Mouse (Mus musculus) neural tube, embryonic 11.5 days (tissue): ENCODE measurements at regions not wholly inside any gene's neighbourhood (a gene's known extent, or its start where the extent isn't known, plus 50 kb on each side); places are given as distances from the start of the nearest gene placed in this dataset.

Experiments used
- ATAC-seq: fragments of 200-750 bp; cut with Nextera tagmentation; 2 replicates; pipeline ENCODE4 v1.8.0; 2017; ENCODE audit warnings: moderate number of reproducible peaks, mild to moderate bottlenecking, moderate TSS enrichment, moderate library complexity; ENCODE audit not compliant: insufficient read depth, low FRiP score, low TSS enrichment
- DNase-seq: peaks from one replicate; pipeline ENCODE4 v3.0.0-alpha.2; 2015; ENCODE audit warnings: low spot score
- H3K27ac ChIP-seq: fragments of 300-500 bp; sonication (generic); 2 replicates; pipeline ENCODE4 v1.5.1; 2014; ENCODE audit warnings: low read depth, mild to moderate bottlenecking, low read length
- H3K27me3 ChIP-seq: fragments of 300-500 bp; sonication (generic); 2 replicates; pipeline ENCODE4 v1.6.1; 2014; ENCODE audit warnings: mild to moderate bottlenecking, low read length, mixed read lengths; ENCODE audit not compliant: control insufficient read depth, insufficient read depth
- H3K36me3 ChIP-seq: fragments of 300-500 bp; sonication (generic); 2 replicates; pipeline ENCODE4 v1.6.1; 2014; ENCODE audit warnings: mild to moderate bottlenecking, low read length, moderate library complexity, mixed read lengths; ENCODE audit not compliant: control insufficient read depth, insufficient read depth
- H3K4me1 ChIP-seq: fragments of 300-500 bp; sonication (generic); 2 replicates; pipeline ENCODE4 v1.6.1; 2014; ENCODE audit warnings: low read length, mixed read lengths; ENCODE audit not compliant: control insufficient read depth, insufficient read depth
- H3K4me2 ChIP-seq: fragments of 300-500 bp; sonication (generic); 2 replicates; pipeline ENCODE4 v1.6.1; 2014; ENCODE audit warnings: low read depth, mild to moderate bottlenecking, moderate library complexity
- H3K4me3 ChIP-seq: fragments of 300-500 bp; sonication (generic); 2 replicates; pipeline ENCODE4 v1.5.1; 2014; ENCODE audit warnings: low read depth, low read length
- H3K9ac ChIP-seq: fragments of 300-500 bp; sonication (generic); 2 replicates; pipeline ENCODE4 v1.6.1; 2014; ENCODE audit warnings: mild to moderate bottlenecking, low read length
- H3K9me3 ChIP-seq: fragments of 300-500 bp; sonication (generic); 2 replicates; pipeline ENCODE4 v1.6.1; 2016; ENCODE audit warnings: low read length; ENCODE audit not compliant: control insufficient read depth
- WGBS: fragments of 180-500 bp; shearing (Covaris S2); extraction: QIAGEN DNeasy Blood & Tissue Kit; methylation state at CpG from one replicate; pipeline ENCODE4 v1.1.7; 2014; 5-methylcytosine and 5-hydroxymethylcytosine counted together

GRCm38 (mm10) chr9:43934691-43935064 is 108.5 kb upstream of the Thy1 start:
- no peak for DNase-seq
- Histone ChIP-seq H3K36me3 (no peaks in the 10 kb centered on the region), H3K4me1 (peaks cover 28% of the 10 kb centered on the region), H3K4me3 (no peak overlapping the region), H3K9me3 (no peaks in the 10 kb centered on the region), H3K4me2 (no peak overlapping the region), H3K27ac (peak overlapping the region; percentile 17; the same call in 1 of the 2 replicates), H3K27me3 (no peaks in the 10 kb centered on the region), H3K9ac (no peak overlapping the region)
- 8% methylated on average over 5 of the region's 5 CpGs for WGBS
- ATAC-seq = no peak

DNA sequence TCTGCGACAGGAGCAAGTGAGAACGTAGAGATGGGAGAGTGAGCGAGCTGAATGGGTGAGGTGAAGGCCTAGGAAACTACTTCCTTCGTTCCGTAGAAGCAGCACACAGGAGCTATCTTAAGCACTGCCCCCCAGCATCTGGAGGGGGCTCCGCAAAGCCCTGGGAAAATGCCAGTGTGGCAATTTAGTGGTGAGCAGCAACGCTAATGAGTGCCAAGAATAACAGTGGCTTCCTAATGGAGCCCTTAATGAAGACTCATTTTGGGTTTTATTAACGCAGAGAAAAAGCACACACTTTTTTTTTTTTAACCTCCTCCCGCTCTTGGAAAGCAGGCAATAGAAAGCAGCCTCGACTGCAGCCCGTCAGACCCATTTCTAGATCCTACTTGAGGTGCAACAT is 103.8 kb upstream of the Thy1 start:
- no peak overlapping the region for H3K9ac ChIP-seq
- H3K9me3 ChIP-seq = no peaks in the 10 kb centered on the region
- no peaks in the 10 kb centered on the region for H3K36me3 ChIP-seq
- peaks cover 14% of the 10 kb centered on the region for H3K4me1 ChIP-seq
- H3K27me3 ChIP-seq = no peaks in the 10 kb centered on the region
- H3K4me3 ChIP-seq = no peak overlapping the region
- 80% methylated on average over 11 of the region's 11 CpGs for WGBS
- ATAC-seq = no peak
- H3K4me2 ChIP-seq = no peak overlapping the region
- DNase-seq = no peak
- H3K27ac ChIP-seq = no peak overlapping the region

DNA sequence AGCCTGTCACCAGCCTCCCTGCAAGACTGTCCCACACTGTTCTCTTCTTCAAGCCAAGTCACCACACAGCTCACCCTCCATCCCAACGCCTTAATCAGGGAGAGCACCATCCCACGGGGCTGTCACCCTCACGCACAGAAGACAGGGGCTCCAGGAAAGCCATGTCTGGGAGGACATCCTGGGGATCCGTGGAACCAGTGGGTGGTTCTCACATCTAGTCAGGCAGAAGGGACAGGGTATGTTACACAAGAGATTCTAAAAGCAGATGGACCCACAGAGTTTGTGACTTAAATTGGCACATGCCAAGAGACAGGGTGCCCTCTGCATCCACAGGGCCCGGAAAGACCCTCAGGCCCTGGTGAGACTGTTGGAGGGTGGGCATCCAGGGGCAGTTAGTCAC is 101.0 kb upstream of the Thy1 start:
- Histone ChIP-seq H3K27me3 (no peaks in the 10 kb centered on the region), H3K4me2 (no peak overlapping the region), H3K9ac (no peak overlapping the region), H3K9me3 (no peaks in the 10 kb centered on the region), H3K4me1 (peaks cover 17% of the 10 kb centered on the region), H3K27ac (no peak overlapping the region), H3K4me3 (no peak overlapping the region), H3K36me3 (no peaks in the 10 kb centered on the region)
- 84% methylated on average over 5 of the region's 5 CpGs for WGBS
- DNase-seq (no peak), ATAC-seq (no peak)

DNA sequence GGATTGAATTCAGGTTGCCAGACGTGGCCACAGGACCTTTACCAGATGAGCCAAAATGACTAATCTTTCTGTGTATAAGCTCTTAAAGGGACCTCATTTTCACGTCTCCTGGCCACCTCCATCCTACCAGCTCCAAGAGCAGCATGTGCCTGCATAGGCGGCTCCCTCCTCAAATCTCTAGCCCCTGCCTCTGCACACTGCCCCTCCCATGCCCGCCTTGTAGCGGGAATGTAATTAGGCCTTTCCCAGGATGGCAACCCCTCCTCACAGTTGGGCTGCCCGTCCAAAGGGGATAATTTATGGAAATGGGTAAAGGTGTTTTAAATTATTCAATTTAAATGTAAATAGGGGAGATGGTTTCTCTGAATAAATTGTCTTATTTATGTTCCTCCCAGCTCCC is 99.7 kb upstream of the Thy1 start:
- Histone ChIP-seq H3K4me3 (no peak overlapping the region), H3K9me3 (no peaks in the 10 kb centered on the region), H3K4me1 (peaks cover 22% of the 10 kb centered on the region), H3K9ac (no peak overlapping the region), H3K27ac (no peak overlapping the region), H3K27me3 (no peaks in the 10 kb centered on the region), H3K4me2 (no peak overlapping the region), H3K36me3 (no peaks in the 10 kb centered on the region)
- 20% methylated on average over 6 of the region's 6 CpGs for WGBS
- no peak for DNase-seq
- ATAC-seq = peak; percentile 31; the same call in 1 of the 2 replicates

DNA sequence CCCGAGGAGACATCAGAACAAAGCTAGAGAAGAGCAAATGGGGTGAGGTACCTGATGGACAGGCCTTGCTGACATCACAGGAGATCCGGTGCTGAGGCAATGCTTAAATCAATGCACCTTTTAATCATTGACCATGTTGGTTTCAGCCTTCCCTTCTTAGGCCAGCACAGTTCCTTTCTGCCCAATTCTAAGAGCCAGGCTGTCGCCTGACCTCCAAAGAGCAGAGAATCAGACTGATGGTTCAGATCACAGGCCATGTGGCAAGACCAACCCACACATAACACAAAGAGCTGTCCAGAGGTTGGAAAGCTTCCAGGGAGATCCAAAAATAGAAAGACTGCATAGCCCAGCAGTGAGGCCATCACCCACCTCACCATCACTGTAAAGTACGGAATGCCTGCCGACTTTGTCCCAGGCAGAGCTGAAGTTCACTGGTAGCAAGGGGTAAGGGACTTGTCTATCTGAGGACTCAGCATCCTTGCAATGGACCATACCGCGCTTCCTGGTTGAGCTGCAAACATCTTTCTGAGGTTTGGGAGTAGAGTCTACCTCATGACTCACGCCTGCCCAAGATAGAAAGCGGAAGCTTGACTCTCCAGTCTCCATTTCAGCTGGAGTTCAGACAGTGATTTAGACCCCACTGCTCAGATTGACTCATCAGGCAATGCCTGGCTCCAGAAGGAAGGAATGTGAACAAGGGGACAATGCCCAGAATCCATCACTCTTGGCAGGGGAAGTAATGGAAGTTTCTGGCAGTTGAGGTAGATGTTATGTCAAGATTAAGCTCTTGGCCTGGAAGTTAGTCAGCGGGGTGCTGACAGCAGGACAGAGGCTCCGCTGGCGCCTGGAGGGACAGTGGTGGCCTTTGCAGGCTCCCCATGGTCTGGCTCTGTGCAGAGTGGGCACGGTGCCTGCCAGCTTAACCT is 98.1 kb upstream of the Thy1 start:
- Histone ChIP-seq H3K27me3 (no peaks in the 10 kb centered on the region), H3K9me3 (no peaks in the 10 kb centered on the region), H3K27ac (no peak overlapping the region), H3K4me2 (no peak overlapping the region), H3K4me3 (no peak overlapping the region), H3K4me1 (peaks cover 22% of the 10 kb centered on the region), H3K9ac (no peak overlapping the region), H3K36me3 (no peaks in the 10 kb centered on the region)
- WGBS = 79% methylated on average over 13 of the region's 13 CpGs
- DNase-seq (no peak), ATAC-seq (no peak)

- no peak overlapping the region for H3K27ac ChIP-seq
- no peaks in the 10 kb centered on the region for H3K9me3 ChIP-seq
- H3K4me3 ChIP-seq = no peak overlapping the region
- H3K4me1 ChIP-seq = peaks cover 22% of the 10 kb centered on the region
- WGBS = 81% methylated on average over 13 of the region's 13 CpGs
- DNase-seq (no peak), ATAC-seq (no peak)
- H3K27me3 ChIP-seq = no peaks in the 10 kb centered on the region
- H3K9ac ChIP-seq = no peak overlapping the region
- no peaks in the 10 kb centered on the region for H3K36me3 ChIP-seq
- no peak overlapping the region for H3K4me2 ChIP-seq
Observed at GRCm38 (mm10) chr9:43945997-43946649, 97.1 kb upstream of the Thy1 start.

DNA sequence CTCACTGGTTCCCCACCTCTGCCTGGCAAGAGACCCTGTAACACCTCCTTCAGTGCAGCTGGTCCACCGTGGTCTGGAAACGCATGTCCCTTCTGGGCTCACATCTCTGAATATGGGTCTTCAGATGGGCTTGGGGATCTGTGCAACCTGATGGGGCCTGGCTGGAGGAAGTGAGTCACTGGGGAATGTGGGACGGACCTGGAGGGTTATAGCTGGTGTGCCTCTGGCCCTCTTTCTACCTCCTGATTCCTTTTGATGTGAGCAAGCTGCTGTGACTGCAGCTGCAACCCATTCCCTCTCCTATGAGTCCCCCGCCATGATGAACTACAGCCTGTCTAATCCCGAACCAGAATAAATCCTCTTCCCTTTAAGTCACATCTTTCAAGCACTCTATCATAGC is 96.1 kb upstream of the Thy1 start:
- no peak for DNase-seq
- Histone ChIP-seq H3K36me3 (no peaks in the 10 kb centered on the region), H3K4me3 (no peak overlapping the region), H3K9me3 (no peaks in the 10 kb centered on the region), H3K4me1 (peaks cover 22% of the 10 kb centered on the region), H3K27me3 (no peaks in the 10 kb centered on the region), H3K9ac (no peak overlapping the region), H3K4me2 (no peak overlapping the region), H3K27ac (0 out of 2 replicates have a peak overlapping the region, but pooled peaks have one; percentile 34)
- 54% methylated on average over 5 of the region's 5 CpGs for WGBS
- 0 out of 2 replicates have a peak, but pooled peaks have one; percentile 11 for ATAC-seq

DNA sequence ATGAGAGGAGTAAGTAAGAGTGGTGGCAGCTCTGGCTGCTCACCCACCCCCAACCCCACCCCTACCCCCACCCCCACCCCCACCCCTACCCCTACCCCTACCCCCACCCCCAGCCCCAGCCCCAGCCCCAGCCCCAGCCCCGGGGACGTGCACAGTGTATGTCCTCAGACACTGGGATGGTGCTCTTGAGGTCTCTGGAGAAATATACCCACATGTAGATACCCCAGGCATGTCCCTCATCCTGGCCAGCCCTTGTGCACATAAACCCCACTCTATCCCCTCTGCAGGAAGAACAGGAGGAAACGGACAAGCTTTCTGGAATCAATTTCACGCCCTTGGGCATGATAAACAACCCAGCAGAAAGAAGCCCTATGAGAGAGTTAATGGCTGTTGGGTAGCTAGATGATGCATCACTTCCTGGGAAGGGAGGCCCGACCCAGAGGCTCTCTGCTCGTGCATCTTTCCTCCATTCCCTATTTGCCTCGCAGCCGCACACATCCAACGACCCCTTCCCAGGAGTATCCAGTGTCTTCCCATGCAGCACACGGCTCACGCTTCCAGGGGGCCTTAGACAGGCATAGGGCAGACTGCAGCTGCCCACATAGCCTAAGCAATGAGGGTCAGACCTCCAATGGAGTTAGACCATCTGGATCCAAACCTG is 95.6 kb upstream of the Thy1 start:
- WGBS = 22% methylated on average over 11 of the region's 11 CpGs
- no peak overlapping the region for H3K4me2 ChIP-seq
- peak overlapping the region; percentile 31 for H3K27ac ChIP-seq
- DNase-seq = peak; percentile 75
- no peak overlapping the region for H3K9ac ChIP-seq
- no peaks in the 10 kb centered on the region for H3K36me3 ChIP-seq
- H3K4me3 ChIP-seq = no peak overlapping the region
- peaks cover 22% of the 10 kb centered on the region for H3K4me1 ChIP-seq
- ATAC-seq = peak; percentile 75
- no peaks in the 10 kb centered on the region for H3K9me3 ChIP-seq
- H3K27me3 ChIP-seq = no peaks in the 10 kb centered on the region
